Mouse (Mus musculus) heart, postnatal 0 days (tissue): Measurements from ENCODE around the gene Palm3. TPM values are rescaled to one million over a fixed set of nuclear protein-coding genes. Genes with fewer than 3 reads are reported as not detected.
"Not testable (repeated sequence)": the region's sequence is repeated elsewhere in the genome, so short reads cannot be mapped to it uniquely, and the experiment has no call there.

ENCODE experiments used
- ATAC-seq: fragments of 200-750 bp; cut with Nextera tagmentation; 2 replicates; pipeline ENCODE4 v1.8.0; 2017; ENCODE audit warnings: low read depth, moderate number of reproducible peaks, moderate library complexity; ENCODE audit not compliant: insufficient read depth
- DNase-seq: peaks from one replicate; pipeline ENCODE4 v3.0.0-alpha.2; 2016; ENCODE audit warnings: low spot score
- H3K27ac ChIP-seq: fragments of 300-500 bp; sonication (generic); 2 replicates; pipeline ENCODE4 v1.5.1; 2014; ENCODE audit warnings: low read depth, mild to moderate bottlenecking
- H3K27me3 ChIP-seq: fragments of 300-500 bp; sonication (generic); 2 replicates; pipeline ENCODE4 v1.6.1; 2014; ENCODE audit warnings: low read length, mixed read lengths; ENCODE audit not compliant: control insufficient read depth, insufficient read depth
- H3K36me3 ChIP-seq: fragments of 300-500 bp; sonication (generic); replicated peaks from 2 replicates; pipeline ENCODE4 v1.6.1; 2014; ENCODE audit warnings: low read length, mixed read lengths; ENCODE audit not compliant: control insufficient read depth, insufficient read depth
- H3K4me1 ChIP-seq: fragments of 300-500 bp; sonication (generic); 2 replicates; pipeline ENCODE4 v1.6.1; 2014; ENCODE audit warnings: antibody characterized with exemption; ENCODE audit not compliant: control insufficient read depth, insufficient read depth
- H3K4me2 ChIP-seq: fragments of 300-500 bp; sonication (generic); 2 replicates; pipeline ENCODE4 v1.6.1; 2014; ENCODE audit warnings: low read depth, mild to moderate bottlenecking, low read length, moderate library complexity
- H3K4me3 ChIP-seq: fragments of 300-500 bp; sonication (generic); 2 replicates; pipeline ENCODE4 v1.5.1; 2014; ENCODE audit warnings: low read depth, low read length
- H3K9ac ChIP-seq: fragments of 300-500 bp; sonication (generic); replicated peaks from 2 replicates; pipeline ENCODE4 v1.6.1; 2014; ENCODE audit warnings: low read depth, low read length, mixed read lengths
- H3K9me3 ChIP-seq: fragments of 300-500 bp; sonication (generic); replicated peaks from 2 replicates; pipeline ENCODE4 v1.6.1; 2016; ENCODE audit warnings: low read length; ENCODE audit not compliant: control insufficient read depth
- CTCF ChIP-seq: IDR thresholded peaks from 2 replicates; pipeline ENCODE4 v1.5.1; 2016; ENCODE audit warnings: antibody characterized with exemption, control low read depth, low read depth
- EP300 ChIP-seq: IDR thresholded peaks from 2 replicates; pipeline ENCODE4 v1.6.1; 2016; ENCODE audit warnings: antibody characterized with exemption, low read depth
- WGBS: fragments of 180-500 bp; shearing (Covaris S2); extraction: QIAGEN DNeasy Blood & Tissue Kit; methylation state at CpG from one replicate; pipeline ENCODE4 v1.1.7; 2014; 5-methylcytosine and 5-hydroxymethylcytosine counted together
- polyA plus RNA-seq: library from polyadenylated mRNA; unstranded; fragments of >200 nt; fragmentation: Nextera tagmentation; extraction: Ambion mirVana; gene quantifications from 2 replicates; pipeline ENCODE4 v1.2.1, GENCODE M21; 2015
- total RNA-seq: library from RNA; depleted of rRNA; stranded (reverse); fragments of >200 nt; gene quantifications from 2 replicates; pipeline ENCODE4 v1.2.3, GENCODE M21; 2014; ENCODE audit warnings: low replicate concordance

The Palm3 gene
- total and polyA plus RNA-seq, 2 experiments from 2014 or later = 0.41 TPM; not detected in 1

- ATAC-seq (peak; percentile 91), DNase-seq (peak; percentile 92)
- peak overlapping the region; percentile 79 for H3K27ac ChIP-seq
- peak overlapping the region; percentile 66 for H3K9ac ChIP-seq
- no peaks in the 10 kb centered on the region for H3K9me3 ChIP-seq
- H3K36me3 ChIP-seq = peaks cover 18% of the 10 kb centered on the region; the same call in 1 of the 2 replicates
- H3K4me3 ChIP-seq = peak overlapping the region; percentile 58
- WGBS = under 1% methylated on average over 30 of the region's 30 CpGs
- H3K4me1 ChIP-seq = peaks cover 17% of the 10 kb centered on the region; the same call in 1 of the 2 replicates
- H3K4me2 ChIP-seq = peak overlapping the region; percentile 84
- no peaks in the 10 kb centered on the region for H3K27me3 ChIP-seq
- TF ChIP-seq EP300 = no peak
- TF ChIP-seq CTCF = no peak
Observed at GRCm38 (mm10) chr8:84004533-84005201, 16.6 kb upstream of the Palm3 start.

- not testable (repeated sequence) for H3K9me3 ChIP-seq, H3K4me3 ChIP-seq, H3K9ac ChIP-seq, H3K4me2 ChIP-seq, H3K36me3 ChIP-seq, ATAC-seq, DNase-seq, H3K27me3 ChIP-seq
- Histone ChIP-seq H3K4me1 (peaks cover 20% of the 10 kb centered on the region; the same call in 1 of the 2 replicates), H3K27ac (peak overlapping the region; percentile 79)
- WGBS = 91% methylated on average over 7 of the region's 7 CpGs
Observed at GRCm38 (mm10) chr8:84005502-84005901, 15.8 kb upstream of the Palm3 start.

GRCm38 (mm10) chr8:84008362-84008761 lies 12.9 kb upstream of the Palm3 start:
- ATAC-seq = no peak
- no peak overlapping the region for H3K4me3 ChIP-seq
- H3K4me2 ChIP-seq = no peak overlapping the region
- peaks cover 34% of the 10 kb centered on the region for H3K27me3 ChIP-seq
- H3K9ac ChIP-seq = no peak overlapping the region
- WGBS = 31% methylated on average over 7 of the region's 7 CpGs
- no peak for DNase-seq
- H3K36me3 ChIP-seq = no peaks in the 10 kb centered on the region
- TF ChIP-seq EP300 = no peak
- peak; percentile 42 for TF ChIP-seq CTCF
- H3K4me1 ChIP-seq = peaks cover 27% of the 10 kb centered on the region
- H3K9me3 ChIP-seq = no peaks in the 10 kb centered on the region
- H3K27ac ChIP-seq = no peak overlapping the region

- WGBS = 2% methylated on average over 11 of the region's 11 CpGs
- ATAC-seq (peak; percentile 55), DNase-seq (peak; percentile 85)
- peaks cover 18% of the 10 kb centered on the region for H3K4me1 ChIP-seq
- H3K9me3 ChIP-seq = no peaks in the 10 kb centered on the region
- 0 out of 2 replicates have a peak overlapping the region, but pooled peaks have one; percentile 12 for H3K4me2 ChIP-seq
- no peak overlapping the region for H3K4me3 ChIP-seq
- no peaks in the 10 kb centered on the region for H3K36me3 ChIP-seq
- peaks cover 37% of the 10 kb centered on the region for H3K27me3 ChIP-seq
- H3K27ac ChIP-seq = no peak overlapping the region
- H3K9ac ChIP-seq = no peak overlapping the region
- TF ChIP-seq CTCF = peak; percentile 94
- no peak for TF ChIP-seq EP300
Observed at GRCm38 (mm10) chr8:84009876-84010275, 11.4 kb upstream of the Palm3 start.

GRCm38 (mm10) chr8:84010625-84011611 lies 10.4 kb upstream of the Palm3 start:
- H3K9me3 ChIP-seq = no peaks in the 10 kb centered on the region
- ATAC-seq (peak; percentile 66), DNase-seq (peak; percentile 69)
- peak overlapping the region; percentile 90 for H3K4me2 ChIP-seq
- H3K27me3 ChIP-seq = peaks cover 37% of the 10 kb centered on the region
- peak overlapping the region; percentile 53 for H3K4me3 ChIP-seq
- no peaks in the 10 kb centered on the region for H3K36me3 ChIP-seq
- H3K9ac ChIP-seq = no peak overlapping the region
- no peak for TF ChIP-seq EP300
- peak; percentile 46 for TF ChIP-seq CTCF
- peaks cover 18% of the 10 kb centered on the region for H3K4me1 ChIP-seq
- 3% methylated on average over 83 of the region's 83 CpGs for WGBS
- H3K27ac ChIP-seq = no peak overlapping the region
